Mouse (Mus musculus): ENCODE measurements around the gene Zc3hav1l. TPM values are rescaled to one million over a fixed set of nuclear protein-coding genes. Genes with fewer than 3 reads are reported as not detected.

Zc3hav1l gene
- polyA plus RNA-seq, 1 experiment from 2014 or later = 17.6 TPM

GRCm38 (mm10) chr6:38263393-38264159 lies 35.5 kb downstream of the Zc3hav1l start:
- Histone ChIP-seq H3K9ac (no peak overlapping the region), H3K27me3 (no peaks in the 10 kb centered on the region), H3K27ac (no peak overlapping the region), H3K9me3 (0 out of 2 replicates have a peak, but pooled peaks cover 2% of the 10 kb centered on the region), H3K36me3 (no peaks in the 10 kb centered on the region), H3K4me2 (replicated peaks) (no peak overlapping the region), H3K4me3 (no peak overlapping the region), H3K4me1 (no peaks in the 10 kb centered on the region)
- 79% methylated on average over 5 of the region's 5 CpGs for WGBS
- no peak for ATAC-seq (ENCODE audit: insufficient number of reproducible peaks, insufficient read depth, low FRiP score, low TSS enrichment)

DNA sequence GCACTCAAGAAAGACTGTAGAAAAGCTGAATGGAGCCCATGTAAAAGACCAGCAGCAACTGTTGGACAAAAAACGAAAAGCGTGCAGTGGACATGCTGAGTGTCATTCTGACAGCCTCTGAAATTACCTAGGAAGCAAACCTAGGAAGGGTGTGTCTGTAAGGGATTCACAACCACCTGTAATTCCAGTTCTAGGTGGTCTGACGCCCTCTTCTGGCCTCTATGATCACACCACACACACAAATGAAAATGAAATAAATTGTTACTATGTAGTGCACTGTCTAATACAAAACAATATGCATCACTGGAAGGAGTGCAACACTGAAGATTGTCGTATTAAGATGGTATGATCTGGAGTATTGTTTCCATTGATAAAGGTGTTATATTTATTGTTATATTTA lies 37.2 kb downstream of the Zc3hav1l start:
- no peaks in the 10 kb centered on the region for H3K36me3 ChIP-seq
- H3K4me2 ChIP-seq (replicated peaks) = no peak overlapping the region
- H3K4me3 ChIP-seq = no peak overlapping the region
- no peaks in the 10 kb centered on the region for H3K4me1 ChIP-seq
- no peaks in the 10 kb centered on the region for H3K27me3 ChIP-seq
- no peak overlapping the region for H3K27ac ChIP-seq
- 61% methylated on average over 4 of the region's 4 CpGs for WGBS
- H3K9ac ChIP-seq = no peak overlapping the region
- 0 out of 2 replicates have a peak, but pooled peaks cover 2% of the 10 kb centered on the region for H3K9me3 ChIP-seq
- ATAC-seq (ENCODE audit: insufficient number of reproducible peaks, insufficient read depth, low FRiP score, low TSS enrichment) = no peak

DNA sequence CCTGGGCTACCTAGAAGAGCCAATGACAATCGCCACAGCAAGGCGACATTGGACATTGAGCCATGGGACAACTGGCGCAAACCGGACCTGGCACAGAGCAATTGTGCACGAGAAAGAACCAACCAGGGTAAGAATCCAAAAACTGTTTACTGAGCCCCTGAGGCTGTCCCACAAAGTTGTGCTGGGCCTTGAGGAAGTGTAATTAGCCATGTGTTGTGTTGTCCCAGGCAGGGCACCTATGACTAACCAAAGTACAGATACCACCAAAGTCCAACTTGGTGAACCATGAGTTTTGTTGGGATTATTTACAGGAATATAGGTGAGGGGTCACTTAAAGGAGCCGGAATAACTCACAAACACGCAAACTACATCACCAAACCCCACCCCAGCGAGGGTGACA lies 41.6 kb downstream of the Zc3hav1l start:
- H3K4me1 ChIP-seq = peaks cover 7% of the 10 kb centered on the region
- 93% methylated on average over 8 of the region's 8 CpGs for WGBS
- H3K4me2 ChIP-seq (replicated peaks) = no peak overlapping the region
- no peak overlapping the region for H3K9ac ChIP-seq
- H3K9me3 ChIP-seq = 0 out of 2 replicates have a peak, but pooled peaks cover 2% of the 10 kb centered on the region
- no peak for ATAC-seq (ENCODE audit: insufficient number of reproducible peaks, insufficient read depth, low FRiP score, low TSS enrichment)
- no peaks in the 10 kb centered on the region for H3K36me3 ChIP-seq
- no peak overlapping the region for H3K27ac ChIP-seq
- H3K4me3 ChIP-seq = no peak overlapping the region
- H3K27me3 ChIP-seq = no peaks in the 10 kb centered on the region

DNA sequence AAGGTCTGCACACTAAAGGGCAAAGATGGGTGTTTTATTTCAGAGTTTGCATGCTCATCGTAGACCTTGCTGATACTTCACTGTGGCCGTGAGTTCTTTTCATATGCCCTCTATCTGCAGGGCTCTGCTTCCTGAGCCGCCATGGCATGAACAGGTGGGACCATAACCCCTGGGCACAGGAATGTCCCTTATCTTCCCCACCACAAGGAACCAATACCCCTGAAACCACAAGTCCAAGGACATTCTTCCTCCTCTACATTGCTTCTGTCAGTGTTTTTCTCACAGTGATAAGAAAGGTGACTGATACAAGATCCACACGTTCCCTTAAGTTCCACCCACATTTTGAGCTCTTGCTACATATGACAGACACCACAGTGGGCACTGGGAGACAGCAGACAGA lies 42.3 kb downstream of the Zc3hav1l start:
- Histone ChIP-seq H3K27ac (no peak overlapping the region), H3K9ac (no peak overlapping the region), H3K27me3 (no peaks in the 10 kb centered on the region), H3K4me2 (replicated peaks) (no peak overlapping the region), H3K4me1 (peaks cover 14% of the 10 kb centered on the region), H3K4me3 (no peak overlapping the region), H3K36me3 (no peaks in the 10 kb centered on the region), H3K9me3 (0 out of 2 replicates have a peak, but pooled peaks cover 2% of the 10 kb centered on the region)
- ATAC-seq (ENCODE audit: insufficient number of reproducible peaks, insufficient read depth, low FRiP score, low TSS enrichment) = no peak
- WGBS = 88% methylated on average over 4 of the region's 4 CpGs

DNA sequence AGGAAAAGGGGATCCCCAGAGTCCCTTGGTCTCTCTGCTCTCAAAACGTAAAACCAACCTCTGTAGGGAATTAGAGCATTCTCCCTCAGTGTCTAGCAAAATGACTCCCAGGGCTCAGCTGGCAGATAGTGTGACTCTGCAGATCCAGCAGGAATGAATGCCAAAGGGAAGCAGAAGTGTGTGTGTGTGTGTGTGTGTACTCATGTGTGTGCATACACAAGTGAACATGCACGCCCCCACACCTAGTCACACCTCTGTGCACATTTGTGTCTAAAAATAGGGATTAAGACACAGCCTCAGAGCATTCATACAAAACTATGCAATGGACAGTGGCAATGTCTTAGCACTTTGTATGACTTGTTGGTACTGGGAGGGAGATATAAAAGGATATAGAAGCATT lies 43.3 kb downstream of the Zc3hav1l start:
- Histone ChIP-seq H3K4me2 (replicated peaks) (no peak overlapping the region), H3K4me3 (no peak overlapping the region), H3K9ac (no peak overlapping the region), H3K27ac (no peak overlapping the region), H3K4me1 (peaks cover 22% of the 10 kb centered on the region), H3K9me3 (0 out of 2 replicates have a peak, but pooled peaks cover 2% of the 10 kb centered on the region), H3K36me3 (no peaks in the 10 kb centered on the region), H3K27me3 (no peaks in the 10 kb centered on the region)
- no peak for ATAC-seq (ENCODE audit: insufficient number of reproducible peaks, insufficient read depth, low FRiP score, low TSS enrichment)
- WGBS = 58% methylated on average over 2 of the region's 2 CpGs

DNA sequence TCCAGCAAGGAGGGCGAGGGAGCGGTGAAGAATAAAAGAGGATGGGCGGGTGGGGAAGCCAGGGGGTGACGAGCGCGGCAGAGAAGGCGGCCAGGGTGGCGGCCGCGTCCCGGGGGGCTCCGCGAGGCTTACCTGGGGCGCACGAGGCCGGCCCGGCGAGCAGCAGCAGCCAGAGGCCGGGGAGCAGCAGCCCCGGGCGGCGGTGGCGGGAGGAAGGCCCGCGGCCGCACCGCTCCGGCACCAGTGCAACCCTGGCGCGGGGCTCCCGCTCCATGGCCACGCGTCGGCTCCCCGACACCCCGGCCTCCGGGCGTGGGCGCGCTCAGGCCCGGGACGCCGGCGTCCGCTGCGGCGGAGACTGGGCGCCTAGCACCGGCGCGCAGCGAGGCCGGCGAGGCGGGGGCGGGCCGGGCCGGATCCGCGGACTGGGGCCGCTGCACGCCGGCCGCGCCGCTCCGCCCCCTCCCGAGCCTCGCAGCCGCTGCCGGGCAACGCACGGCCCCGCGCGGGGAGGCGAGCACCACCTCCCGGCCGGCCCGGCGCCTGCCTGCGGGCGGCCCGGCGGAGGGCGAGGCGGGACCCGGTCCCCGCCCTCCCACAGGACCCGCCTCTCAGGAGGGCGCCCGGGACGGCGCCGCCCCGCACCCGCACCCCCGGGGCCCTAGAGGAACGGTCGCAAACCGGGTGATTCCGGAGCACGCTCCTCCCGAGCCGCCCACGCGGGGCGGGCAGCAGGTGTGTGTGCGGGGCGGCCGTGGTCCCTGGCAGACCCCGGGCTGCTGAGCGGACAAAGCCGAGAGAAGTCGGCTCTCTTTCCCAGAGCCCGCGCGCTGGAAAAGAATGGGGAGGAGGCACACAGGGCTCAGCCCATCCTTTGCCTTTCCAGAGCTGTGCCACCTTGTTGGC lies 45.1 kb downstream of the Zc3hav1l start, which contains the start of gene D630045J12Rik:
Gene D630045J12Rik, minus strand, starts transcription at position 274 of the 906 bp plus-strand sequence.
- Histone ChIP-seq H3K4me3 (peak within 1 kb of the TSS; percentile 90), H3K9me3 (no peaks in the 10 kb centered on the region), H3K9ac (peak within 1 kb of the TSS; percentile 98), H3K4me1 (peaks cover 30% of the 10 kb centered on the region), H3K36me3 (no peaks in the 10 kb centered on the region), H3K4me2 (replicated peaks) (peak within 1 kb of the TSS; percentile 70), H3K27ac (peak within 1 kb of the TSS; percentile 86), H3K27me3 (no peaks in the 10 kb centered on the region)
- WGBS = 1% methylated on average over 116 of the region's 118 CpGs
- ATAC-seq (ENCODE audit: insufficient number of reproducible peaks, insufficient read depth, low FRiP score, low TSS enrichment) = peak; percentile 93

DNA sequence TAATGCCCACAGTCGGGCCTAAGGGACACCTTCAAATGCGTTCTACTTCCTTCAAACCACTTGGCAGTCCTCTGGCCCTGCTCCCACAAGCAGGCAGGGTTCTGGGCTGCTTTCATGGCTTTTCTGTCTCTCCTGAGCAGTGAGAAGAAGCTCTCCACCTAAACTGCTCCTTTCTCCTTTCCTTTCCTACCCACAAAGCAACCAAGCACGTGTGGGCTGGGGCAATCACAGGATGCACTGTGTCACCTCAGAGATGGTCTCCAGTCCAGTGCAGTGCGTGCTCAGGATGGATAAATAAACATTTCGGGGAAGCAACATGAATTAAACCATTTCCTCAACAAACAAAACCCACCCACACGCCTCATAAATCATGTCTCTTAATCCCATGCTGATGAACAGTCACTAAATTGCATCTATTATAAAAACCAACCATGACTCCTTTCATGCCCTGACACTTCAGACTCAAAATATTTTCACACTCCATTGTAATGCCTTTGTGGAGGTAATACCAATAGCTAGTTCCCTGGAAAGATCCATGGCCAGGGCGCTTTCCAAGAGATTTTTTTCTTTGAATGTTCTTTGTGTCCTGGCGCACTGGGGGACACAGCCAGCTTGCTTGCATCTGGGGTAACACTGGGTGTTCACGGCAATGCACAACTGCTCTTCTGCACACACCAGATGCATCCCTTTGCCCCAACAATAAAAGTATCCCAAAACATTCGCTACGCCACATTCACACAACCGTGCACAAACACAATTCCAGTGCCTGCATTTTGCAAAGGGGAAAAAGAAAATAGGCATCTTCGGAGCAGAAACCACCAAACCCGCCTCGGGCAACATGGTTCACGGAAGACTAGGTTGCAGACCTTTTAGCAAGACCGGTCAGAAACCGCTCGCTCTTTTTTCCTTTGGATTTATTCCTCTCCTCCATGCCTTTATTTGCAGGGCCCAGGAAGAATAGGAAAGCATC lies 46.0 kb downstream of the Zc3hav1l start:
- Histone ChIP-seq H3K27ac (peak overlapping the region; percentile 86), H3K4me2 (replicated peaks) (peak overlapping the region; percentile 70), H3K9me3 (no peaks in the 10 kb centered on the region), H3K4me1 (peaks cover 37% of the 10 kb centered on the region), H3K36me3 (no peaks in the 10 kb centered on the region), H3K9ac (peak overlapping the region; percentile 98), H3K27me3 (no peaks in the 10 kb centered on the region), H3K4me3 (peak overlapping the region; percentile 90)
- 5% methylated on average over 19 of the region's 19 CpGs for WGBS
- no peak for ATAC-seq (ENCODE audit: insufficient number of reproducible peaks, insufficient read depth, low FRiP score, low TSS enrichment)

GRCm38 (mm10) chr6:38252139-38252538 lies 46.9 kb downstream of the Zc3hav1l start:
- H3K27ac ChIP-seq = no peak overlapping the region
- no peaks in the 10 kb centered on the region for H3K9me3 ChIP-seq
- peak overlapping the region; percentile 90 for H3K4me3 ChIP-seq
- H3K4me2 ChIP-seq (replicated peaks) = peak overlapping the region; percentile 70
- WGBS = 44% methylated on average over 10 of the region's 10 CpGs
- no peaks in the 10 kb centered on the region for H3K36me3 ChIP-seq
- ATAC-seq (ENCODE audit: insufficient number of reproducible peaks, insufficient read depth, low FRiP score, low TSS enrichment) = no peak
- peaks cover 38% of the 10 kb centered on the region for H3K4me1 ChIP-seq
- no peaks in the 10 kb centered on the region for H3K27me3 ChIP-seq
- peak overlapping the region; percentile 98 for H3K9ac ChIP-seq

DNA sequence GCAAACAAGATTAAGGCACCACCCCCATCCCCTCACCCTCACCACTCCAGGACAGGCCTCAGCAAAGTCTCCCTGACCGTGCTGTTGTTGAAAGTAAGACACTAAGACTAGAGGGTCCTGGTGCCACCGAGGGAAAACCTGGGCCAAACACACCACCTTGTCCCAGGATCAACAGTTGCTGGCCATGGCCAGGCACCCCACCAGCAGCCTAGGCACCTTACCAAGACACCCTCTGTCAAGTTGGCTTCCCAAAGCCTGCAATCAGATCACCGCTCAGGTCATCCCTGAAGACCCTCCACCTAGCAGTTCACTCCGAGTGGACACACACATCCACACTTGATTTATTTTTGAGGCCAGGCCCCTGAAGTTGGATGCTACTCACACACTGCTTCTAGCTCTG lies 47.6 kb downstream of the Zc3hav1l start:
- no peak for ATAC-seq (ENCODE audit: insufficient number of reproducible peaks, insufficient read depth, low FRiP score, low TSS enrichment)
- Histone ChIP-seq H3K4me2 (replicated peaks) (peak overlapping the region; percentile 70), H3K36me3 (no peaks in the 10 kb centered on the region), H3K4me3 (no peak overlapping the region), H3K4me1 (peaks cover 38% of the 10 kb centered on the region), H3K27me3 (no peaks in the 10 kb centered on the region), H3K9me3 (no peaks in the 10 kb centered on the region), H3K9ac (0 out of 2 replicates have a peak overlapping the region, but pooled peaks have one; percentile 13), H3K27ac (no peak overlapping the region)
- WGBS = 47% methylated on average over 4 of the region's 4 CpGs

- no peak for ATAC-seq (ENCODE audit: insufficient number of reproducible peaks, insufficient read depth, low FRiP score, low TSS enrichment)
- H3K4me3 ChIP-seq = no peak overlapping the region
- H3K4me1 ChIP-seq = peaks cover 45% of the 10 kb centered on the region
- H3K36me3 ChIP-seq = no peaks in the 10 kb centered on the region
- H3K27ac ChIP-seq = no peak overlapping the region
- H3K27me3 ChIP-seq = no peaks in the 10 kb centered on the region
- H3K9ac ChIP-seq = no peak overlapping the region
- 78% methylated on average over 4 of the region's 4 CpGs for WGBS
- no peaks in the 10 kb centered on the region for H3K9me3 ChIP-seq
- no peak overlapping the region for H3K4me2 ChIP-seq (replicated peaks)
These were observed 51.7 kb downstream of the Zc3hav1l start for GRCm38 (mm10) chr6:38247362-38247761.

GRCm38 (mm10) chr6:38244806-38245205 lies 54.3 kb downstream of the Zc3hav1l start:
- Histone ChIP-seq H3K36me3 (no peaks in the 10 kb centered on the region), H3K27me3 (no peaks in the 10 kb centered on the region), H3K4me2 (replicated peaks) (no peak overlapping the region), H3K4me3 (no peak overlapping the region), H3K27ac (no peak overlapping the region), H3K9me3 (no peaks in the 10 kb centered on the region), H3K9ac (no peak overlapping the region), H3K4me1 (peaks cover 34% of the 10 kb centered on the region)
- no peak for ATAC-seq (ENCODE audit: insufficient number of reproducible peaks, insufficient read depth, low FRiP score, low TSS enrichment)
- WGBS = 86% methylated on average over 3 of the region's 3 CpGs
